Mouse (Mus musculus) midbrain, embryonic 14.5 days (tissue): ENCODE data around the gene Atg4d. TPM values are rescaled to one million over a fixed set of nuclear protein-coding genes. Genes with fewer than 3 reads are reported as not detected.

Experiments used
- ATAC-seq: fragments of 200-750 bp; cut with Nextera tagmentation; 2 replicates; pipeline ENCODE4 v1.8.0; 2017; ENCODE audit warnings: moderate number of reproducible peaks, moderate library complexity; ENCODE audit not compliant: low FRiP score, low TSS enrichment
- DNase-seq: peaks from one replicate; pipeline ENCODE4 v3.0.0-alpha.2; 2015
- H3K27ac ChIP-seq: fragments of 300-500 bp; sonication (generic); replicated peaks from 2 replicates; pipeline ENCODE4 v1.5.1; 2014; ENCODE audit warnings: mild to moderate bottlenecking, low read depth, low read length, moderate library complexity
- H3K27me3 ChIP-seq: fragments of 300-500 bp; sonication (generic); 2 replicates; pipeline ENCODE4 v1.6.1; 2014; ENCODE audit warnings: low read length, control low read depth, mixed read lengths; ENCODE audit not compliant: control insufficient read depth, insufficient read depth
- H3K36me3 ChIP-seq: fragments of 300-500 bp; sonication (generic); 2 replicates; pipeline ENCODE4 v1.6.1; 2014; ENCODE audit warnings: low read length, control low read depth; ENCODE audit not compliant: control insufficient read depth, insufficient read depth
- H3K4me1 ChIP-seq: fragments of 300-500 bp; sonication (generic); 2 replicates; pipeline ENCODE4 v1.6.1; 2014; ENCODE audit warnings: mild to moderate bottlenecking, antibody characterized with exemption, low read length, control low read depth; ENCODE audit not compliant: control insufficient read depth, insufficient read depth
- H3K4me2 ChIP-seq: fragments of 300-500 bp; sonication (generic); 2 replicates; pipeline ENCODE4 v1.6.1; 2014; ENCODE audit warnings: mild to moderate bottlenecking, low read length, moderate library complexity
- H3K4me3 ChIP-seq: fragments of 300-500 bp; sonication (generic); replicated peaks from 2 replicates; pipeline ENCODE4 v1.5.1; 2014; ENCODE audit warnings: low read depth, low read length
- H3K9ac ChIP-seq: fragments of 300-500 bp; sonication (generic); replicated peaks from 2 replicates; pipeline ENCODE4 v1.6.1; 2014; ENCODE audit warnings: mild to moderate bottlenecking, low read length, moderate library complexity
- H3K9me3 ChIP-seq: fragments of 300-500 bp; sonication (generic); 2 replicates; pipeline ENCODE4 v1.6.1; 2016; ENCODE audit warnings: low read length, control low read depth, mixed read lengths; ENCODE audit not compliant: control insufficient read depth
- WGBS: fragments of 180-500 bp; shearing (Covaris S2); extraction: QIAGEN DNeasy Blood & Tissue Kit; methylation state at CpG from one replicate; pipeline ENCODE4 v1.1.7; 2014; 5-methylcytosine and 5-hydroxymethylcytosine counted together
- polyA plus RNA-seq: library from polyadenylated mRNA; unstranded; fragments of >200 nt; fragmentation: Nextera tagmentation; extraction: Ambion mirVana; gene quantifications from 2 replicates; pipeline ENCODE4 v1.2.1, GENCODE M21; 2014

The Atg4d gene
- polyA plus RNA-seq, 1 experiment from 2014 or later, result 44.7 TPM

DNA sequence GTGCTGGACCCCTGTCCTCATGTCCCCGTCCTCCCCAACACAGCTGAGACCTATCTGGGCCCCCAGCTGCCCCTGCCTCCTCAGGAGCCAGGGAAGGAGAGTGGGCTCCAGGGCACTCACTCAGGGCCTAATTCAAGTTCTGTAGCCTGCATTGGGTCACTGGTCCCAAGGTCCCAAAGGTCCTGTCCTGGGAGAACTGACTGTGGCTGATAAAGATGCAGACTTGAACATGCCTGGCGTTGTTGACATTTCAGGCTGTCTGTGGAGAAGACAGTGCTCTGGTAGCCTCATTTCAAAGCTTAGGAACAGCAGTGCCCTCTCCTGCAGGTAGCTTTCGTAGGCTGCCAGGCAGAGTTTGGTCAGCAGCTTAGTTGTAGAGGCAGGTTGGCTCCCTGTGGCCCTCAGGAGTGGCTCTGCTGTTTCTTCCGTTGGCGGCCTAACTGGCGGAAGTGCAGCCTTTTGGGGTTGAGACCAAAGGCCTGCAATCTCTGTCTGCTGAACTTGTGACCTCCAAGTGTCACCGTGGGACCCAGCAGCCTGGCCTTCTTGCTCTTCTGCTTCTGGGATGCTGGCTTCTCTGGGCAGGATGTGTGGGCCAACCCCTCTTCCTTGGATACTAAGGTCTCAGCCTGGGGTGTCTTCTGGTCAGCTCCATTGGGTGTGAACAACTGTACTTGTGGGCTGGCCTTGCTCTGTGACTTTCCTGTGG is 8.6 kb downstream of the Atg4d start:
- ATAC-seq, result no peak
- DNase-seq, result no peak
- H3K4me3 ChIP-seq, result no peak overlapping the region
- no peaks in the 10 kb centered on the region for H3K4me1 ChIP-seq
- H3K4me2 ChIP-seq, result no peak overlapping the region
- WGBS, result 87% methylated on average over 7 of the region's 7 CpGs
- no peaks in the 10 kb centered on the region for H3K27me3 ChIP-seq
- no peaks in the 10 kb centered on the region for H3K9me3 ChIP-seq
- H3K36me3 ChIP-seq, result peaks cover 97% of the 10 kb centered on the region
- no peak overlapping the region for H3K27ac ChIP-seq
- H3K9ac ChIP-seq, result no peak overlapping the region

- no peaks in the 10 kb centered on the region for H3K9me3 ChIP-seq
- H3K27ac ChIP-seq, result no peak overlapping the region
- H3K4me2 ChIP-seq, result no peak overlapping the region
- H3K4me1 ChIP-seq, result no peaks in the 10 kb centered on the region
- peaks cover 97% of the 10 kb centered on the region for H3K36me3 ChIP-seq
- 97% methylated on average over 3 of the region's 3 CpGs for WGBS
- no peak overlapping the region for H3K9ac ChIP-seq
- no peaks in the 10 kb centered on the region for H3K27me3 ChIP-seq
- no peak for DNase-seq
- ATAC-seq, result no peak
- H3K4me3 ChIP-seq, result no peak overlapping the region
Observed at GRCm38 (mm10) chr9:21274336-21274735, 9.2 kb downstream of the Atg4d start.

DNA sequence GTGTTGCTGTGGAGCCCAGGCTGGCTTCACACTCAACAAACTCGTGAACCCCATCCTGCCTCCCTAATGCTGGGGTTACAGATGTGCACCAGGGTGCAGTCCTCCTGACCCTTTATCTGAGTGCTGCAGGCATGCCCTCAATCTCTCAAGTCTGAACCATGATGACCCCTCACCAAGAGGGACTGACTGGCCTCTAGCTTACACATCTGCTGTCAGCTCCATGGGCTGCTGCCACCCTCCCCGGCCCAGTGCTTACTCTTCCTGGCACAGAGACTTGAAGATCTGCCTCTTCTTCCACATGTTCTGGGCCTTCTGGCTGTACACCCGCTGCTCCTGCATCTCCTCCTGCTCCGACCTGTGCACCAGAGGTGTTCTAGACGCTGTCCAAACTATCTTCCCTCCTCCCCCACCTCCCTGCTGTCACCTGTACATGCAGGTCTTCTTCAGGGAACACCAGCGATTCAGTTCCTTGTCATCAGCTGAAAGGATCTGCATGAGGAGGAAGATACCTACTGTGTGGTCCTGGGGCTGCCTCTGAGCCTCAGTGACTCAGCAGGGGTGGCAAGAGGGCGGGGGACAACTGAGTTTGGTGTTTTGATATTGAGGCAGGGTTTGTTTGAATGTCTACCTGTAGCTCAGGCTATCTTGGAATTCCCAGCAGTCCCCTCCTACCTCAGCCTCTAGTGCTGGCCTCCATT is 10.1 kb downstream of the Atg4d start:
- Histone ChIP-seq H3K36me3 (peaks cover 99% of the 10 kb centered on the region), H3K4me2 (no peak overlapping the region), H3K27ac (no peak overlapping the region), H3K4me1 (no peaks in the 10 kb centered on the region), H3K9ac (no peak overlapping the region), H3K9me3 (no peaks in the 10 kb centered on the region), H3K27me3 (no peaks in the 10 kb centered on the region), H3K4me3 (no peak overlapping the region)
- DNase-seq (no peak), ATAC-seq (no peak)
- WGBS, result 85% methylated on average over 7 of the region's 7 CpGs

DNA sequence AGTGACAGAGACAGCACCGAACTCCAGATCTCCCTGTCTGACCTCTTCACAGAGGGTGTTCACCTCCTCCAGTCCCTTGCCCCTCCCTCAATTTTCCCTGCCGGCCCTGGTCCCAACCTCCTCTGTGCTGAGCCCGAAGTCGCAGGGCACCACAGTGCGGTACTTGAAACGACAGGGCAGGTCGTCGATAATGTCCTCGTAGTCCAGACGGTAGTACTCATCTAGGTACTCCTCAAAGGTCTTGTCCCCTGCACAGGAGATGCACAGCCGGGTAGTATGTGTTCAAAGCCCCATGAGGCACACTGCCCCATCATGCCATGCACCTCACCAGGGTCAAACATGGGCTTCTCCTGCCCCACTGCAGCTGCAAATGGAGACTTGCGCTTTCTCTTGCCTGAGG is 10.6 kb downstream of the Atg4d start:
- no peak overlapping the region for H3K4me2 ChIP-seq
- 92% methylated on average over 12 of the region's 12 CpGs for WGBS
- no peak overlapping the region for H3K4me3 ChIP-seq
- H3K27me3 ChIP-seq, result no peaks in the 10 kb centered on the region
- no peaks in the 10 kb centered on the region for H3K9me3 ChIP-seq
- no peak for ATAC-seq
- no peak overlapping the region for H3K9ac ChIP-seq
- H3K36me3 ChIP-seq, result peaks cover 97% of the 10 kb centered on the region
- DNase-seq, result no peak
- H3K27ac ChIP-seq, result no peak overlapping the region
- no peaks in the 10 kb centered on the region for H3K4me1 ChIP-seq

DNA sequence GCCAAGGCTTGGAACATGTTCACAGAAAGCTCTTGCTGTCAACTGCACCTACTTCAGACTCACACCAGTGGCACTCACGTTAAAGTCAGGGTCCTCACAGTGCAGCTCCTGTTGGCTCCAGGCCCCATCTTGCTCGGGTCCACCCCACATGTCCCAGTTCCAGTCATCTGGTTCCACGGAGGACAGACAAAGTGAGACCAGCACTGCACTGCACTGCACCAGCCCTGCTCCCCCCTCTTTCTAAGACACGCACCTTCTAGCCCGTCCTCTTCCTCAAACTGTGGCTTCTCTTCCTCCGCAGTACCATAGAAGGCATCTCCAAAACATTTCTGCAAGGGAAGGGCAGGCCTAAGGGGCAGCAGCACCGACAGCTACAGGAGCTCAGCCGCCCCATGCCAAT is 11.2 kb downstream of the Atg4d start:
- no peak overlapping the region for H3K4me3 ChIP-seq
- H3K4me2 ChIP-seq, result no peak overlapping the region
- ATAC-seq (no peak), DNase-seq (no peak)
- no peaks in the 10 kb centered on the region for H3K27me3 ChIP-seq
- no peaks in the 10 kb centered on the region for H3K9me3 ChIP-seq
- H3K36me3 ChIP-seq, result peaks cover 96% of the 10 kb centered on the region
- no peak overlapping the region for H3K27ac ChIP-seq
- no peaks in the 10 kb centered on the region for H3K4me1 ChIP-seq
- WGBS, result 92% methylated on average over 8 of the region's 8 CpGs
- H3K9ac ChIP-seq, result no peak overlapping the region

DNA sequence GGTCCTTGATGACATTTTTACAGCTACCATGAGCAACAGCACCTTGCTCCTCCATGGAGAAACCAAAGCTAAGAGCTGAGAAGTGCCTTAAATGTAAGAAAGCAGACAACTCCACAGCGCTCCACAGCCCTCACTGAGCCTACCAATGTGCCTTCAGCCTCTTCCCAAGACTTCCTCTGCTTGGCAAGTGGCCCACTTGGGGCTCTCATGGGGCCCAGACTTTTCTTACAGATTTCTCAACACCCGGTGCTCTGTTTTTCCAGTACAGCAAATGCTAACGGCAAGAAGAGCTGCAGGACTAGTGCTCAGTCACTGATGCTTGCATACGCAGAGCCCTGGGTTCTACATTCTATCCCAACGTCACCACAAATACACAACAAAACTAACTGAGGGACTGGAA is 12.7 kb downstream of the Atg4d start:
- DNase-seq, result no peak
- no peak overlapping the region for H3K4me2 ChIP-seq
- WGBS, result 98% methylated on average over 5 of the region's 5 CpGs
- no peaks in the 10 kb centered on the region for H3K4me1 ChIP-seq
- H3K27me3 ChIP-seq, result no peaks in the 10 kb centered on the region
- H3K9me3 ChIP-seq, result no peaks in the 10 kb centered on the region
- ATAC-seq, result no peak
- no peak overlapping the region for H3K9ac ChIP-seq
- no peak overlapping the region for H3K4me3 ChIP-seq
- no peak overlapping the region for H3K27ac ChIP-seq
- H3K36me3 ChIP-seq, result peaks cover 95% of the 10 kb centered on the region

DNA sequence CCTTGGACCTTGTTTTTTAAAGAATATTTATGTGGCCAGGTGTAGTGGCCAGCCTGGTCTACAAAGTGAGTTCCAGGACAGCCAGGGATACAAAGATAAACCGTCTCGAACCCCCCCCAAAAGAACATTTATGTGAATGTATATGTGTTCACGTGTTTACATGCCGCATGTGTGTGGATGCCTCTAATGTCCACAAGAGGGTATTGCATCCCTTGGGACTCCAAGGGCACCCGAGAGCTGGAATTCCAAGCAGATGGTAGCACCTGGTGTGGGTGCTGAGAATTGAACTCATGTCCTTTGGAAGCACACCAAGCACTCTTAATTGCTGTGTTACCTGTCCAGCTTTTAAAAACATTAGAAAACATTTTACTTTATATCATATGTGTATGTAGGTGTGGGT is 18.5 kb downstream of the Atg4d start:
- no peaks in the 10 kb centered on the region for H3K27me3 ChIP-seq
- DNase-seq (no peak), ATAC-seq (no peak)
- H3K4me2 ChIP-seq, result no peak overlapping the region
- H3K4me1 ChIP-seq, result peaks cover 15% of the 10 kb centered on the region
- peaks cover 56% of the 10 kb centered on the region for H3K36me3 ChIP-seq
- no peak overlapping the region for H3K27ac ChIP-seq
- 89% methylated on average over 5 of the region's 5 CpGs for WGBS
- H3K4me3 ChIP-seq, result no peak overlapping the region
- H3K9me3 ChIP-seq, result no peaks in the 10 kb centered on the region
- H3K9ac ChIP-seq, result no peak overlapping the region

GRCm38 (mm10) chr9:21283994-21284393 is 18.9 kb downstream of the Atg4d start:
- Histone ChIP-seq H3K4me3 (no peak overlapping the region), H3K36me3 (peaks cover 52% of the 10 kb centered on the region), H3K4me1 (peaks cover 19% of the 10 kb centered on the region), H3K27ac (no peak overlapping the region), H3K27me3 (no peaks in the 10 kb centered on the region), H3K9me3 (no peaks in the 10 kb centered on the region), H3K9ac (no peak overlapping the region), H3K4me2 (no peak overlapping the region)
- ATAC-seq (no peak), DNase-seq (no peak)
- WGBS, result 90% methylated on average over 3 of the region's 3 CpGs

GRCm38 (mm10) chr9:21286753-21287152 is 21.7 kb downstream of the Atg4d start:
- Histone ChIP-seq H3K4me3 (peak overlapping the region; percentile 78), H3K9me3 (no peaks in the 10 kb centered on the region), H3K27me3 (no peaks in the 10 kb centered on the region), H3K4me2 (peak overlapping the region; percentile 84), H3K4me1 (peaks cover 33% of the 10 kb centered on the region), H3K9ac (peak overlapping the region; percentile 59), H3K27ac (no peak overlapping the region), H3K36me3 (peaks cover 27% of the 10 kb centered on the region)
- 75% methylated on average over 3 of the region's 3 CpGs for WGBS
- ATAC-seq (no peak), DNase-seq (no peak)
